Mouse (Mus musculus): ENCODE data around the gene Vmn2r5.
"Not testable (repeated sequence)": the region's sequence is repeated elsewhere in the genome, so short reads cannot be mapped to it uniquely, and the experiment has no call there.

DNA sequence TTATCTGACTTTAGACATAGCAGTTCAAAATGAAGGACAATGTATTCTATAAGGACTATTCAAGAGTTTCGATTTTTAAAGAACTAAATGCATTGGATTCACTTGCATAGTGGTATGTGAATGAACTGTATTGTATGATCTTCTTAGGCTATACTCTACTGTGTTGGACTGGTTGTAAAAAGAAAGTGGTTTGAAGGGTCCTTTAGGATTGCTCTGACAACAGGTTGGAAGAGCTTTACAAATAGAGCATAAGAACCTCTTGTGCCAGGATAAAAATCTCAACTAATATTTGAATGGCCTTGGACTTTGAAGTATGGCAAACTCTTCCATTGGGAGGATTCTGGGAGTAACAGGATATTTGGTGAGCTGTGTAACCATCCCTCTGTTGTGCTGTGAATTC is 13.9 kb upstream of the Vmn2r5 start:
- not testable (repeated sequence) for TF ChIP-seq CTCF (conservative IDR thresholded peaks at IDR 0.05 in 1 of 2, IDR thresholded peaks at IDR 0.05 in 1 of 2; ENCODE audit: low read depth in 2 of 2, low read length in 2 of 2); ZKSCAN1 (IDR thresholded peaks at IDR 0.05; ENCODE audit: borderline replicate concordance, low read depth, low read length); HCFC1 (IDR thresholded peaks at IDR 0.05; ENCODE audit: low read depth, low read length); EP300 (IDR thresholded peaks at IDR 0.05; ENCODE audit: low read length)
